Mouse (Mus musculus) MEL (cell line): ENCODE measurements around the gene Psmd4.

ENCODE experiments used
- CTCF ChIP-seq, 3 experiments: IDR thresholded peaks in 2 of 3; conservative IDR thresholded peaks in 1 of 3; 2 replicates each; pipeline ENCODE4 v1.5.1; 2011 to 2012; ENCODE audit warnings: low read length in 3 of 3, low read depth in 2 of 3, mild to moderate bottlenecking in 2 of 3, improper control_type of control experiment in 1 of 3, inconsistent platforms in 1 of 3, mixed read lengths in 1 of 3, moderate library complexity in 1 of 3; ENCODE audit not compliant: control insufficient read depth in 1 of 3, insufficient read depth in 1 of 3, poor library complexity in 1 of 3, severe bottlenecking in 1 of 3
- EP300 ChIP-seq, 2 experiments: IDR thresholded peaks; 2 replicates each; pipeline ENCODE4 v1.6.1; 2011; ENCODE audit warnings: improper control_type of control experiment in 2 of 2, low read length in 2 of 2, low read depth in 1 of 2, mild to moderate bottlenecking in 1 of 2
- ETS1 ChIP-seq: IDR thresholded peaks from 2 replicates; pipeline ENCODE4 v1.6.1; 2012; ENCODE audit warnings: low read depth, mild to moderate bottlenecking, inconsistent platforms, low read length, improper control_type of control experiment, moderate library complexity
- MXI1 ChIP-seq: IDR thresholded peaks from 2 replicates; pipeline ENCODE4 v1.6.1; 2011; ENCODE audit warnings: mild to moderate bottlenecking, low read depth, low read length, improper control_type of control experiment
- POLR2A ChIP-seq, 2 experiments: IDR thresholded peaks; 2 replicates each; pipeline ENCODE4 v1.6.1; 2011 to 2012; ENCODE audit warnings: low read length in 2 of 2, mild to moderate bottlenecking in 2 of 2, control low read depth in 1 of 2, improper control_type of control experiment in 1 of 2, low read depth in 1 of 2, moderate library complexity in 1 of 2; ENCODE audit not compliant: control insufficient read depth in 1 of 2, insufficient read depth in 1 of 2, poor library complexity in 1 of 2

- TF ChIP-seq MXI1 (no peak), POLR2A (IDR thresholded peaks at IDR 0.05; ENCODE audit: control insufficient read depth in 1 of 2, insufficient read depth in 1 of 2, low read depth in 1 of 2, low read length in 2 of 2, poor library complexity in 1 of 2) (peak in 1 of 2 experiments; percentile 36; a peak in 1 of 4 replicates), CTCF (IDR thresholded peaks at IDR 0.05 in 2 of 3, conservative IDR thresholded peaks at IDR 0.05 in 1 of 3; ENCODE audit: control insufficient read depth in 1 of 3, insufficient read depth in 1 of 3, low read depth in 2 of 3, low read length in 3 of 3, poor library complexity in 1 of 3, severe bottlenecking in 1 of 3) (no peak), ETS1 (no peak), EP300 (IDR thresholded peaks at IDR 0.05; ENCODE audit: low read depth in 1 of 2, low read length in 2 of 2) (no peak)
These were observed 13.8 kb downstream of the Psmd4 start for GRCm38 (mm10) chr3:95028603-95029002.
